In genomic region chr11:79267171-79267570, GRCm38 (mm10) we compare ENCODE assay signal across 10 mouse cellular contexts. TPM values are rescaled to one million over a fixed set of nuclear protein-coding genes. Genes with fewer than 3 reads are reported as not detected.
DNase-seq lines count a peak whose midpoint lies in the region; ATAC-seq and TF ChIP-seq lines count a peak whose summit lies in the region.
"Had no signal": no experiment of that assay in that cellular context is flagged by ENCODE, and none has a peak within 500 bp of the region (broad histone marks: within the 10 kb centered on the region; RNA-seq: fewer than 3 reads in every experiment).

No protein-coding gene starts in this region.

- H3K9ac ChIP-seq in kidney, postnatal 0 days (ENCODE audit: low read depth, low read length): no peak overlapping the region

- DNase-seq in left cerebral cortex, postnatal 25 days (ENCODE audit: low spot score in 2 of 2): peak; percentile 6 to 15
- DNase-seq in left cerebral cortex, postnatal 36 days (ENCODE audit: low spot score in 2 of 2): no peak
- peak; percentile 31 for DNase-seq in gastrocnemius, postnatal 10 days
- DNase-seq in kidney, postnatal 0 days (ENCODE audit: low spot score): peak; percentile 71
- DNase-seq in lung, postnatal 14 days: peak; percentile 48
- DNase-seq in right cerebral cortex, postnatal 4 days: no peak
- no peak for DNase-seq in adrenal gland, postnatal 4 days (ENCODE audit: low spot score in 2 of 2)
- DNase-seq in right cerebral cortex, adult 18-20 months: no peak

- H3K4me3 ChIP-seq in kidney, postnatal 0 days (replicated peaks; ENCODE audit: low read depth, low read length): no peak overlapping the region
- H3K4me3 ChIP-seq: erythroblast, embryonic 14.5 days had no signal

- intact Hi-C loops in left cerebral cortex, postnatal 25 days (cut with DNase I): no loop called here
- intact Hi-C loops in left cerebral cortex, postnatal 36 days (cut with DNase I): no loop called here

- H3K27me3 ChIP-seq in kidney, postnatal 0 days (ENCODE audit: insufficient read depth, low read length): no peaks in the 10 kb centered on the region
- H3K27me3 ChIP-seq: Patski had no signal

- peak overlapping the region; percentile 21; the same call in 1 of the 2 replicates for H3K27ac ChIP-seq in kidney, postnatal 0 days

- no peak; the same call in 1 of the 2 replicates for ATAC-seq in kidney, postnatal 0 days (replicated peaks; ENCODE audit: low FRiP score, low read depth)
- ATAC-seq: Patski had no signal

- H3K9me3 ChIP-seq in kidney, postnatal 0 days (replicated peaks; ENCODE audit: low read length): no peaks in the 10 kb centered on the region

- H3K4me2 ChIP-seq in kidney, postnatal 0 days (ENCODE audit: low read length): no peak overlapping the region

- H3K36me3 ChIP-seq in kidney, postnatal 0 days (ENCODE audit: insufficient read depth, low read length): no peaks in the 10 kb centered on the region

- 3% methylated on average over 1 of the region's 1 CpGs for WGBS in kidney, postnatal 0 days

- no peak for TF ChIP-seq CTCF in kidney, postnatal 0 days (IDR thresholded peaks at IDR 0.05; ENCODE audit: low read depth)

- 0 out of 2 replicates have a peak, but pooled peaks cover 4% of the 10 kb centered on the region for H3K4me1 ChIP-seq in kidney, postnatal 0 days (replicated peaks; ENCODE audit: insufficient read depth, low read length)

RNA-seq across cellular contexts. Expression of gene Wsb1, which starts 12.7 kb away (rescaled TPM):
- 10 to 100 TPM; 64.7 to 78.4 TPM for total RNA-seq in left cerebral cortex, postnatal 25 days (2021)
- total RNA-seq in left cerebral cortex, postnatal 36 days (2021): 10 to 100 TPM; 54.0 to 84.7 TPM
- 10 to 100 TPM; 32.1 to 44.6 TPM for total RNA-seq in gastrocnemius, postnatal 10 days (2021)
- 265 and 274 TPM in 2 replicates for polyA plus RNA-seq in kidney, postnatal 0 days (2015; fragmentation: Nextera tagmentation; extraction: Ambion mirVana)
- 100 to 1,000 TPM; 103 to 134 TPM for total RNA-seq in adrenal gland, postnatal 4 days (2021)

RNA-seq across cellular contexts. Expression of gene Gm9964, which starts 29.5 kb away (rescaled TPM):
- total RNA-seq in left cerebral cortex, postnatal 25 days (2021): under 1 TPM in 1 of 2 experiments, not detected in 1; 0.53 TPM
- total RNA-seq in left cerebral cortex, postnatal 36 days (2021): under 1 TPM in 1 of 2 experiments, not detected in 1; 0.97 TPM
- total RNA-seq in gastrocnemius, postnatal 10 days (2021): not detected
- not detected in 2 replicates for polyA plus RNA-seq in kidney, postnatal 0 days (2015; fragmentation: Nextera tagmentation; extraction: Ambion mirVana)
- under 1 TPM in 1 of 2 experiments, not detected in 1; 0.76 TPM for total RNA-seq in adrenal gland, postnatal 4 days (2021)
- polyA plus RNA-seq: erythroblast, embryonic 14.5 days; Patski had no signal

Comparison
In these comparisons a context has a peak if more than half of its experiments do, and no peak if none do; other contexts are left out.
1. DNase-seq: peak in left cerebral cortex, postnatal 25 days (2 of 2), gastrocnemius, postnatal 10 days (single experiment), kidney, postnatal 0 days (single experiment) and lung, postnatal 14 days (single experiment); none in left cerebral cortex, postnatal 36 days (0 of 2), right cerebral cortex, postnatal 4 days (single experiment), adrenal gland, postnatal 4 days (0 of 2) and right cerebral cortex, adult 18-20 months (single experiment).